In the genomic region with DNA sequence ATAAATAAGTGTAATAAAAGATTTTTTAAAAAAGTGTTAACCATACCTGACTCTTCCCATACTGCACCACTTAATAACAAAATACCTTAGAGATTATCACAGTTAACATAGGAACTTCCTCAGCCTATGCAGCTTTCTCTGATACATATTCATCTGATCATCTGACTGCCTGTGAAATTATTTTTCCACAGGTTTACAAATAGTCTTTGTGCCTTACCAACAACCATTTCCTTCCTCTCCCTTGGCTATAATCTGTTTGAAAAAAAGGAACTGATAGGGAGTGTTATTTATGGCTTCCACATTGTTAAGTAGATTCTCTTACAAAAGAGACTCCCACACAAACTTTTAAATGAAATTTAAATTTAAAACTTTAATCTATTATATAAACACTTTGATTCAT, we compare ENCODE assay signal across 24 mouse cellular contexts.
"Had no signal": no experiment of that assay in that cellular context is flagged by ENCODE, and none has a peak within 500 bp of the region (broad histone marks: within the 10 kb centered on the region; RNA-seq: fewer than 3 reads in every experiment).

No protein-coding gene starts in this region.

- DNase-seq: kidney, adult 11 months; kidney, adult 8-10 months; kidney, postnatal 25 days; layer of hippocampus, adult 9-11 months; liver; lung, adult 18-20 months; lung, postnatal 36 days; right cerebral cortex, adult 18-20 months; right cerebral cortex, postnatal 14 days; right cerebral cortex, postnatal 4 days; thymus, adult 2 months; thymus, postnatal 14 days; thymus, postnatal 4 days had no signal

- H3K4me1 ChIP-seq: limb, embryonic 13.5 days; liver, embryonic 12.5 days; liver, embryonic 15.5 days; lung, embryonic 15.5 days; midbrain, embryonic 15.5 days; neural tube, embryonic 12.5 days; neural tube, embryonic 15.5 days had no signal

- H3K4me3 ChIP-seq: layer of hippocampus, adult 2 months; left cerebral cortex, adult 2 months; limb, embryonic 13.5 days; liver, embryonic 12.5 days; liver, embryonic 15.5 days; lung, embryonic 15.5 days; midbrain, embryonic 12.5 days; midbrain, embryonic 15.5 days; neural tube, embryonic 12.5 days; neural tube, embryonic 15.5 days had no signal

- H3K9ac ChIP-seq: limb, embryonic 13.5 days; liver, embryonic 12.5 days; liver, embryonic 15.5 days; lung, embryonic 15.5 days; midbrain, embryonic 12.5 days; midbrain, embryonic 15.5 days; neural tube, embryonic 12.5 days; neural tube, embryonic 15.5 days had no signal

- H3K27ac ChIP-seq: layer of hippocampus, adult 2 months; left cerebral cortex, adult 2 months; limb, embryonic 13.5 days; liver, embryonic 12.5 days; liver, embryonic 15.5 days; lung, embryonic 15.5 days; midbrain, embryonic 12.5 days; midbrain, embryonic 15.5 days; neural tube, embryonic 12.5 days; neural tube, embryonic 15.5 days; stomach, postnatal 0 days had no signal

- H3K9me3 ChIP-seq: limb, embryonic 13.5 days; liver, embryonic 12.5 days; liver, embryonic 15.5 days; lung, embryonic 15.5 days; midbrain, embryonic 12.5 days; midbrain, embryonic 15.5 days; neural tube, embryonic 12.5 days; neural tube, embryonic 15.5 days had no signal

- H3K36me3 ChIP-seq: limb, embryonic 13.5 days; liver, embryonic 12.5 days; liver, embryonic 15.5 days; lung, embryonic 15.5 days; midbrain, embryonic 12.5 days; midbrain, embryonic 15.5 days; neural tube, embryonic 12.5 days; neural tube, embryonic 15.5 days had no signal

- H3K27me3 ChIP-seq: limb, embryonic 13.5 days; liver, embryonic 12.5 days; liver, embryonic 15.5 days; lung, embryonic 15.5 days; midbrain, embryonic 12.5 days; midbrain, embryonic 15.5 days; neural tube, embryonic 12.5 days; neural tube, embryonic 15.5 days had no signal

- ATAC-seq: liver, embryonic 12.5 days; midbrain, embryonic 15.5 days had no signal
